Mouse (Mus musculus): ENCODE measurements around the gene Gm49353. TPM values are rescaled to one million over a fixed set of nuclear protein-coding genes. Genes with fewer than 3 reads are reported as not detected.

Gm49353 gene
- total RNA-seq (2023): not detected

DNA sequence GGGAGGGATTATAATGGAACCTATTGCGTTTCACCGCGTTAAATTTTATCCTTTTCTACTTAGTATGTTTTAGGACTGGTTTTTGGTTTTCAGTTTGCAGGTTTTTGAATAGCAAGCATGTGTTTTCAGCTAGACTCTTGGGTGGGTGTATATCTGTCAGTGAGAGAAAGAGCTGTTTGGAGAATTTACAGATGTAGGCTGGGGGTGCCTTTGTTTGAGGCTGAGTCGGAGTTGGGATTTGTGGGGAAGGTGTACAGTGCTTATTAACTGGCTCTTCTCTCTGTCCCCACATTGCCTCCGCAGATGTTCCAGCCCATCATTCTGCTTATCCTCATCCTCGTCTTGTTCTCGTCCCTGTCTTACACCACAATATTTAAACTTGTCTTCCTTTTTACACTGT lies at the start of gene Gm49353:
TSS of gene Gm49353 (plus strand) at position 313 of the 400 bp plus-strand sequence.

DNA sequence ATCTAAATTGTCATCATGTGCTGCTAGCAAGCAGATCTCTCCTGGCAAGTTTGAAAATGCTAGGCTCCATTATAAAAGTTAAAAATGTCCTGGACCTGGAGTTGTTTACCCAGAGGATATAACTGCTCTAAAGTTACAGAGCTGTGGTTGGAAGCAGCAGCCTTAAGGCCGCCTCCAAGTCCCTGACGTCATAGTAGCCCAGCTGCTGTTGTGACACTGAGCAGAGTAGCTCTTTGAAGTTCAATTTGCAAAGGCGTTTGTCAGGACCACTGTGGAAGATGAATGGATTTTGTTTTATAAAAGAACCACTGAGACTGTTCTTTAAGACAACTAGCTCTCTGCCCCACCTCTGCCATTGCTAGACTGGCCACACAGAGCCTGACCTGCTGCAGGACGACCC lies 12.7 kb downstream of the Gm49353 start, which contains the start of gene 9330159F19Rik:
TSS of gene 9330159F19Rik (plus strand) at position 154 of the 400 bp plus-strand sequence.

Other genes with a start within 250 kb of the Gm49353 start
- gene 2310057J18Rik, start 212.7 kb upstream of the Gm49353 start, total RNA-seq (2023): not detected
- gene Soga3, start 55.1 kb upstream of the Gm49353 start, total RNA-seq (2023): not detected
- gene 9330159F19Rik, start 12.7 kb downstream of the Gm49353 start, total RNA-seq (2023): not detected
- 1 to 10 TPM; 5.1 to 6.2 TPM for gene Echdc1, start 114.2 kb downstream of the Gm49353 start, total RNA-seq (2023)
- gene Rnf146, start 163.5 kb downstream of the Gm49353 start, total RNA-seq (2023): 10 to 100 TPM; 43.8 to 54.1 TPM